Mouse (Mus musculus) adrenal gland, postnatal 14 days (tissue): Measurements from ENCODE around the gene Gm7849. TPM values are rescaled to one million over a fixed set of nuclear protein-coding genes. Genes with fewer than 3 reads are reported as not detected.
"Not testable (repeated sequence)": the region's sequence is repeated elsewhere in the genome, so short reads cannot be mapped to it uniquely, and the experiment has no call there.

Experiments used
- DNase-seq: peaks from one replicate; pipeline ENCODE4 v3.0.0; 2021; ENCODE audit warnings: mixed read lengths
- long read RNA-seq, 2 experiments: library from polyadenylated mRNA; stranded (forward); transcript quantifications; one replicate each; pipeline ENCODE4 v2.0.0; 2021
- total RNA-seq: library from RNA; stranded (reverse); gene quantifications from 2 replicates; pipeline ENCODE4 v1.2.3, GENCODE M21; 2021

Gene Gm7849
- not detected in 2 replicates for total RNA-seq
- long read RNA-seq, experiment 1: 0 reads
- long read RNA-seq, experiment 2: 0 reads

DNA sequence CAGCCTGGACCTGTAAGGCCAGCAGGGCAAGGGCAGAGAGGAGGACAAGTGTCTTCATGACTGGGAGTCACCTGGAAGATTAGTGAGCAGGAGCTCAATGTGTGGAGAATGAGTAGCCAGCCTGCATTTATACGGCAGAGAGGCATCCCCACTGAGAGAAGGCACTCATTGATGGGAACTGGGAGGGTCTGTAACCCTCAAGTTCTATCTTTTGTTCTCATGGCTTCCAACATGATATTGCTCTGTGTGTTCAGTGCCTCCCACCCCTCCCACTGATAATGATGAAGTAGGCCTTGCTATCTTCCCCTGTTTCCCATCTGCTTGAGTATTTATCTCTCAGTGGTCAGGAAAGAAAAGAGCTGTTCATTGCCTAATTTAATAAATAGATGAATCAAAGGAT lies at the start of gene Gm7849:
Gm7849 (minus strand) TSS at position 101 of the 400 bp plus-strand sequence.
- DNase-seq: not testable (repeated sequence)

DNA sequence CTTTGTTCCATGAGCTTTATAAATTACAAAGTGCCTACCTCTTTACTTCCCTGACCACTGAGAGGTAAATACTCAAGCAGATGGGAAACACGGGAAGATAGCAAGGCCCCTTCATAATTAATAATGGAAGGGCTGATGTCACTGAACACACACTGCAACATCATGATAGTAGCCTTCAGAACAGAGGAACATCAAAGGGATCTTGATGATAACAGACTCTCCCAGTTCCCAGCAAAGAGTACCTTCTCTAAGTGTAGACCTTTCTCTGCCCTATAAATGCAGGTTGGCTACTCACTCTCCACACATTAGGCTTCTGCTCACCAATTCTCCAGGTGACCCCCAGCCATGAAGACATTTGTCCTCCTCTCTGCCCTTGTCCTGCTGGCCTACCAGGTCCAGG lies 29.2 kb downstream of the Gm7849 start, which contains the start of gene Defa36:
Defa36 (plus strand) TSS at position 301 of the 400 bp plus-strand sequence.
- not testable (repeated sequence) for DNase-seq

Other genes with a start within 250 kb of the Gm7849 start
- not detected in 2 replicates for gene Gm15292, start 206.8 kb downstream of the Gm7849 start, total RNA-seq
- not detected in 2 replicates for gene Defa27, start 141.0 kb downstream of the Gm7849 start, total RNA-seq
- not detected in 2 replicates for gene Defa29, start 129.5 kb downstream of the Gm7849 start, total RNA-seq
- gene Defa2, start 78.0 kb downstream of the Gm7849 start, total RNA-seq: not detected in 2 replicates
- gene Defa33, start 64.7 kb downstream of the Gm7849 start, total RNA-seq: not detected in 2 replicates
- gene Defa36, start 29.1 kb downstream of the Gm7849 start, total RNA-seq: not detected in 2 replicates
- not detected in 2 replicates for gene Defa20, start 52.7 kb upstream of the Gm7849 start, total RNA-seq
- gene Defa32, start 72.5 kb upstream of the Gm7849 start, total RNA-seq: not detected in 2 replicates
- gene Defa37, start 108.8 kb upstream of the Gm7849 start, total RNA-seq: not detected in 2 replicates
- gene Defa28, start 126.4 kb upstream of the Gm7849 start, total RNA-seq: not detected in 2 replicates
- gene Gm7861, start 137.9 kb upstream of the Gm7849 start, total RNA-seq: not detected in 2 replicates
- not detected in 2 replicates for gene Defa26, start 161.6 kb upstream of the Gm7849 start, total RNA-seq
- gene Defa17, start 199.2 kb upstream of the Gm7849 start, total RNA-seq: not detected in 2 replicates
- not detected in 2 replicates for gene Defa34, start 209.2 kb upstream of the Gm7849 start, total RNA-seq
- gene AY761184, start 247.1 kb upstream of the Gm7849 start, total RNA-seq: not detected in 2 replicates